Mouse (Mus musculus): ENCODE data around the gene Fastkd5.

Gene Fastkd5

GRCm38 (mm10) chr2:130575873-130576272 is 54.0 kb downstream of the Fastkd5 start, which contains the start of gene Oxt:
Gene Oxt (plus strand): TSS chr2:130576173.
- no peak for DNase-seq

- no peak for DNase-seq
Observed at GRCm38 (mm10) chr2:130574960-130575359, 54.9 kb downstream of the Fastkd5 start.

- DNase-seq, result no peak
Observed at GRCm38 (mm10) chr2:130569926-130570325, 59.9 kb downstream of the Fastkd5 start.

GRCm38 (mm10) chr2:130568921-130569320 is 60.9 kb downstream of the Fastkd5 start:
- DNase-seq, result no peak

DNA sequence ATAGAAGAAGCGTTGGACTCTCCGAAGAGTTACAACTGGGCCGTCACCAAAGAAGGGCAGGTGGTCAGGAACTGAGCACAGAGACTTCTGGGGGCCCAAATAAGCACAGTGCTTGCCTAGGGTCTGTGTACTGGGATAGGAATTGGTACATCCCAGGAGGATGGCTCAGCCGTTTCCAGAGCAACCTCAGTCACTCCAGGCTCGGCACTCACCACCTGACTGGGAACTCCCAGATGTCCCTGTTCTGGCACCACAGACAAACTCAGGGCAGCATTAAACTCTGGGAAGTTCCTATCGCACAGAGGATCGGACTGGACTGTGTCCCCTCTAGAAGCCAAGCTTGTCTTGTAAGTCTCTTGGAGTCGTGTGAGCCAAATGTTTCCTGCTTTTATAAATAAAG is 64.8 kb downstream of the Fastkd5 start:
- DNase-seq, result no peak

DNA sequence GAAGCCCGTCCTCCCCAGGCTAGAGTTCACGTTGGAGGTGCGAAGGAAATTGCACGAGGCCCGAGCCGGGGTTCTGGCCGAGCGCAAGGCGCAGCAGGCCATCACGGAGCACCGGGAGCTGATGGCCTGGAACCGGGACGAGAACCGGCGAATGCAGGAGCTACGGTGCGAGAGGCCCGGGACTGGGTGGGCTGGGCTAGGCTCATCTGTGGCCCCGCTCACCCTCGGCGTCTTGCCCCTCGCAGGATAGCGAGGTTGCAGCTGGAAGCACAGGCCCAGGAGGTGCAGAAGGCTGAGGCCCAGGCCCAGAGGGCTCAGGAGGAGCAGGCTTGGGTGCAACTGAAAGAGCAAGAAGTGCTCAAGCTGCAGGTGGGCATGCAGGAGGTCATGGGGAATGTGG is 65.8 kb downstream of the Fastkd5 start:
- no peak for DNase-seq
